Mouse (Mus musculus): ENCODE data around the gene Rpl27. TPM values are rescaled to one million over a fixed set of nuclear protein-coding genes. Genes with fewer than 3 reads are reported as not detected.

Rpl27 gene
- total and polyA plus RNA-seq, 2 experiments: 230 to 236 TPM

- H3K9ac ChIP-seq (ENCODE audit: low read depth, low read length): no peak overlapping the region
- peaks cover 18% of the 10 kb centered on the region for H3K36me3 ChIP-seq (ENCODE audit: control insufficient read depth, insufficient read depth, low read length)
- H3K27me3 ChIP-seq (ENCODE audit: control insufficient read depth, insufficient read depth, low read length): no peaks in the 10 kb centered on the region
- H3K79me2 ChIP-seq (ENCODE audit: control insufficient read depth, insufficient read depth, low read length): peaks cover 8% of the 10 kb centered on the region; the same call in 1 of the 2 replicates
- no peak for DNase-seq (ENCODE audit: extremely low read depth, low read depth, low spot score)
- H3K4me1 ChIP-seq (ENCODE audit: control insufficient read depth, insufficient read depth, low read length): peaks cover 9% of the 10 kb centered on the region
- H3K27ac ChIP-seq (replicated peaks; ENCODE audit: insufficient read depth, low read depth, low read length): no peak overlapping the region
- H3K4me3 ChIP-seq (ENCODE audit: insufficient read depth, low read depth, low read length): no peak overlapping the region
- no peak for TF ChIP-seq CTCF (IDR thresholded peaks at IDR 0.05; ENCODE audit: low read depth, low read length)
- 92% methylated on average over 12 of the region's 12 CpGs for WGBS
Observed at GRCm38 (mm10) chr11:101458217-101458616, 16.1 kb downstream of the Rpl27 start.

- Histone ChIP-seq H3K27me3 (ENCODE audit: control insufficient read depth, insufficient read depth, low read length) (no peaks in the 10 kb centered on the region), H3K79me2 (ENCODE audit: control insufficient read depth, insufficient read depth, low read length) (no peaks in the 10 kb centered on the region; the same call in 1 of the 2 replicates), H3K36me3 (ENCODE audit: control insufficient read depth, insufficient read depth, low read length) (peaks cover 18% of the 10 kb centered on the region), H3K9ac (ENCODE audit: low read depth, low read length) (no peak overlapping the region), H3K4me3 (ENCODE audit: insufficient read depth, low read depth, low read length) (no peak overlapping the region), H3K4me1 (ENCODE audit: control insufficient read depth, insufficient read depth, low read length) (peaks cover 7% of the 10 kb centered on the region), H3K27ac (replicated peaks; ENCODE audit: insufficient read depth, low read depth, low read length) (no peak overlapping the region)
- no peak for DNase-seq (ENCODE audit: extremely low read depth, low read depth, low spot score)
- TF ChIP-seq POLR2A (IDR thresholded peaks at IDR 0.05; ENCODE audit: extremely low read depth, insufficient read depth, low read length) (no peak), CTCF (IDR thresholded peaks at IDR 0.05; ENCODE audit: low read depth, low read length) (no peak)
- WGBS: 78% methylated on average over 6 of the region's 6 CpGs
Observed at GRCm38 (mm10) chr11:101459716-101460115, 17.6 kb downstream of the Rpl27 start.

GRCm38 (mm10) chr11:101460321-101460720 is 18.2 kb downstream of the Rpl27 start:
- Histone ChIP-seq H3K36me3 (ENCODE audit: control insufficient read depth, insufficient read depth, low read length) (peaks cover 18% of the 10 kb centered on the region), H3K27ac (replicated peaks; ENCODE audit: insufficient read depth, low read depth, low read length) (no peak overlapping the region), H3K27me3 (ENCODE audit: control insufficient read depth, insufficient read depth, low read length) (no peaks in the 10 kb centered on the region), H3K4me1 (ENCODE audit: control insufficient read depth, insufficient read depth, low read length) (peaks cover 3% of the 10 kb centered on the region), H3K79me2 (ENCODE audit: control insufficient read depth, insufficient read depth, low read length) (no peaks in the 10 kb centered on the region; the same call in 1 of the 2 replicates), H3K4me3 (ENCODE audit: insufficient read depth, low read depth, low read length) (no peak overlapping the region), H3K9ac (ENCODE audit: low read depth, low read length) (no peak overlapping the region)
- TF ChIP-seq CTCF (IDR thresholded peaks at IDR 0.05; ENCODE audit: low read depth, low read length): no peak
- no peak for TF ChIP-seq POLR2A (IDR thresholded peaks at IDR 0.05; ENCODE audit: extremely low read depth, insufficient read depth, low read length)
- DNase-seq (ENCODE audit: extremely low read depth, low read depth, low spot score): no peak
- WGBS: 90% methylated on average over 15 of the region's 15 CpGs

- no peaks in the 10 kb centered on the region for H3K27me3 ChIP-seq (ENCODE audit: control insufficient read depth, insufficient read depth, low read length)
- H3K27ac ChIP-seq (replicated peaks; ENCODE audit: insufficient read depth, low read depth, low read length): no peak overlapping the region
- no peak overlapping the region for H3K4me3 ChIP-seq (ENCODE audit: insufficient read depth, low read depth, low read length)
- H3K9ac ChIP-seq (ENCODE audit: low read depth, low read length): no peak overlapping the region
- no peak for DNase-seq (ENCODE audit: extremely low read depth, low read depth, low spot score)
- WGBS: 92% methylated on average over 14 of the region's 14 CpGs
- peaks cover 11% of the 10 kb centered on the region for H3K36me3 ChIP-seq (ENCODE audit: control insufficient read depth, insufficient read depth, low read length)
- no peaks in the 10 kb centered on the region for H3K79me2 ChIP-seq (ENCODE audit: control insufficient read depth, insufficient read depth, low read length)
- TF ChIP-seq POLR2A (IDR thresholded peaks at IDR 0.05; ENCODE audit: extremely low read depth, insufficient read depth, low read length) (no peak), CTCF (IDR thresholded peaks at IDR 0.05; ENCODE audit: low read depth, low read length) (no peak)
- no peaks in the 10 kb centered on the region for H3K4me1 ChIP-seq (ENCODE audit: control insufficient read depth, insufficient read depth, low read length)
Observed at GRCm38 (mm10) chr11:101462141-101462540, 20.0 kb downstream of the Rpl27 start.

GRCm38 (mm10) chr11:101462583-101463440 is 20.7 kb downstream of the Rpl27 start:
- Histone ChIP-seq H3K4me1 (ENCODE audit: control insufficient read depth, insufficient read depth, low read length) (peaks cover 1% of the 10 kb centered on the region; the same call in 1 of the 2 replicates), H3K27ac (replicated peaks; ENCODE audit: insufficient read depth, low read depth, low read length) (no peak overlapping the region)
- TF ChIP-seq POLR2A (IDR thresholded peaks at IDR 0.05; ENCODE audit: extremely low read depth, insufficient read depth, low read length) (no peak), CTCF (IDR thresholded peaks at IDR 0.05; ENCODE audit: low read depth, low read length) (no peak)

More at GRCm38 (mm10) chr11:101462583-101463440, 20.7 kb downstream of the Rpl27 start:
- DNase-seq (ENCODE audit: extremely low read depth, low read depth, low spot score): no peak
- H3K4me3 ChIP-seq (ENCODE audit: insufficient read depth, low read depth, low read length): no peak overlapping the region
- no peak overlapping the region for H3K9ac ChIP-seq (ENCODE audit: low read depth, low read length)
- H3K36me3 ChIP-seq (ENCODE audit: control insufficient read depth, insufficient read depth, low read length): peaks cover 8% of the 10 kb centered on the region
- H3K79me2 ChIP-seq (ENCODE audit: control insufficient read depth, insufficient read depth, low read length): no peaks in the 10 kb centered on the region
- WGBS: 52% methylated on average over 13 of the region's 13 CpGs
- H3K27me3 ChIP-seq (ENCODE audit: control insufficient read depth, insufficient read depth, low read length): no peaks in the 10 kb centered on the region
